Mouse (Mus musculus) neural tube, embryonic 10.5 days (tissue): ENCODE measurements at regions not wholly inside any gene's neighbourhood (a gene's known extent, or its start where the extent isn't known, plus 50 kb on each side); places are given as distances from the start of the nearest gene placed in this dataset.

Experiments used
- DNase-seq: peaks from one replicate; pipeline ENCODE4 v3.0.0-alpha.2; 2017; ENCODE audit warnings: low spot score; ENCODE audit errors: extremely low spot score

GRCm38 (mm10) chr3:9957870-9958269 lies 130.0 kb upstream of the Gm9833 start:
- DNase-seq: no peak

DNA sequence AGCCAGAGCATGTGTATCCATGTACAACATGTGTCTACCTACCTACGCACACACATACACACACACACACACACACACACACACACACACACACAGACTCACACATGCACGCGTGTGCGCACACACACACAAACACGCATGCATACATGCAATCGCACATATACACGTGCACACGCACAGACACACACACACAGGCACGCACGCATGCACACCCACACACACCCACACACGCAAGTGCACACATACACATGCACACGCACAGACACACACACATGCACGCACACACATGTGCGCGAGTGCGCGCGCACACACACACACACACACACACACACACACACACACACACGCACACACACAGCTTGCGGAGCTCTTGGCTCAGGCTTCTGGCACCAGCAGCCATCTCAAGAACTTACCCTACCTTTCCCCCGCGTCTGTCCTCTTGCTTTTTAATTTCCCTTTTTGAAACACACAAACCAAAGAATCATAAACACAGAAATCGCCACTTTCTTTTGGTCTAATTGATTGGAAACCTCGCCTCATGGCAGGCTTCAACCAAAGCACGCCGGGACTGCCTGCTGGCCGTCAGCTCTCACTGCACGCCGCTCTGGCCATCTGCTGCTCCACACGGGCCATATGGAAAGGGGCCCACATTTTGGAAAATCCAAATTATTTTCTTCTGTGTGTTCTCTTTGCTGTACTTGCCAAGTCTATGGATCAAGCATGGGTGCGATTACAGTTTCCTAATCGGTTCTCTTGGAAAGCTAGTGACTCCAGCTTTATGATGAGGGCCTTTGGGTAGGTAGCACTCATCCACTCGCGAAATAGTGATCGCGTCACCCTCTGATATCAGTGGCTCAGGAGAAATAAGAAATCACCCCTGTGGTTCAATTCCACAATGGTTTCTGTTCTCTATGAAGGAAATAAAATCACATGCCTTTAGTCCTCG lies 127.9 kb upstream of the Gm9833 start:
- no peak for DNase-seq

DNA sequence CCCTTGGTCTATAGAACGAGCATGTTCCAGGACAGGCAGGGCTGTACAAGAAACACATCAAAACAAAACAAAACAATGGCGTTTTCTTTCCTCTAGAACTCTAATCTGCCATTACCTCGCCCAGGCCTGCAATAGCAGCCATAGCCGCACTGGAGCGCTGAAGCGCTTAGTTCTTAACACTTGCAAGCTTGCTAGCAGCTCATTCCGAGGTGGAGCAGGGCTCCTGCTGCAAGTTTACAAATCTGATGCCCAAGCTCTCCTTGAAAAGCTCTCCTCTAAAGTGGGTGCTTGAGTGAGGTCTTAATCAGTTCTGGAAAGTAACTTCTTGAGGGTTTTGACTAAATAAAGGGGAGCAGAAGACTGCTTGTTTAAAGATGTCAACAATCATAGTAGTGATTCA lies 127.2 kb upstream of the Gm9833 start:
- DNase-seq: peak; percentile 13
